Mouse (Mus musculus): Measurements from ENCODE around the gene Zfr2.
A peak's percentile ranks its signal among the peaks of the same experiment; 100 is the strongest.

Gene Zfr2

GRCm38 (mm10) chr10:81287513-81288157 lies 54.7 kb downstream of the Zfr2 start:
- no peak for ATAC-seq (ENCODE audit: low TSS enrichment)

- ATAC-seq (ENCODE audit: low TSS enrichment): no peak
Observed at GRCm38 (mm10) chr10:81288601-81289000, 55.6 kb downstream of the Zfr2 start.

- no peak for ATAC-seq (ENCODE audit: low TSS enrichment)
Observed at GRCm38 (mm10) chr10:81289278-81289677, 56.3 kb downstream of the Zfr2 start.

- no peak for ATAC-seq (ENCODE audit: low TSS enrichment)
Observed at GRCm38 (mm10) chr10:81289811-81290210, 56.9 kb downstream of the Zfr2 start.

- ATAC-seq (ENCODE audit: low TSS enrichment): no peak
Observed at GRCm38 (mm10) chr10:81290698-81291460, 57.9 kb downstream of the Zfr2 start.

GRCm38 (mm10) chr10:81291511-81292104 lies 58.7 kb downstream of the Zfr2 start, which contains the start of gene Tjp3:
TSS of gene Tjp3 (minus strand) at chr10:81291581.
- ATAC-seq (ENCODE audit: low TSS enrichment): no peak

GRCm38 (mm10) chr10:81292554-81293333 lies 59.8 kb downstream of the Zfr2 start, which contains the start of gene Pip5k1c:
TSS of gene Pip5k1c (plus strand) at chr10:81292963.
- ATAC-seq (ENCODE audit: low TSS enrichment): peak; percentile 60

GRCm38 (mm10) chr10:81293334-81294030 lies 60.5 kb downstream of the Zfr2 start:
- no peak for ATAC-seq (ENCODE audit: low TSS enrichment)

GRCm38 (mm10) chr10:81294442-81294841 lies 61.5 kb downstream of the Zfr2 start:
- ATAC-seq (ENCODE audit: low TSS enrichment): no peak

GRCm38 (mm10) chr10:81295185-81295584 lies 62.2 kb downstream of the Zfr2 start:
- ATAC-seq (ENCODE audit: low TSS enrichment): peak; percentile 5; the same call in 1 of the 2 replicates

- ATAC-seq (ENCODE audit: low TSS enrichment): no peak
Observed at GRCm38 (mm10) chr10:81297246-81297645, 64.3 kb downstream of the Zfr2 start.

- ATAC-seq (ENCODE audit: low TSS enrichment): no peak
Observed at GRCm38 (mm10) chr10:81297845-81298244, 64.9 kb downstream of the Zfr2 start.

- peak; percentile 60 for ATAC-seq (ENCODE audit: low TSS enrichment)
Observed at GRCm38 (mm10) chr10:81298369-81299100, 65.6 kb downstream of the Zfr2 start.

GRCm38 (mm10) chr10:81299585-81300351 lies 66.8 kb downstream of the Zfr2 start:
- ATAC-seq (ENCODE audit: low TSS enrichment): no peak

GRCm38 (mm10) chr10:81300352-81300907 lies 67.5 kb downstream of the Zfr2 start:
- ATAC-seq (ENCODE audit: low TSS enrichment): no peak

- ATAC-seq (ENCODE audit: low TSS enrichment): no peak
Observed at GRCm38 (mm10) chr10:81301321-81301720, 68.4 kb downstream of the Zfr2 start.

All from frontal cortex, adult (tissue).